Mouse (Mus musculus) mouse embryonic stem cell (cell line): ENCODE measurements at regions not wholly inside any gene's neighbourhood (a gene's known extent, or its start where the extent isn't known, plus 50 kb on each side); places are given as distances from the start of the nearest gene placed in this dataset.

Experiments used
- in situ Hi-C, 2 experiments: fragments of 300-500 bp; cut with MboI; formaldehyde crosslinking; loops; 1 replicate in 1 of 2; 3 replicates in 1 of 2; pipeline ENCODE4 v1.14.3; 2019 to 2020; ENCODE audit warnings: low sequenced_read_pairs in 2 of 2, low pct_unique_long_range_greater_than_20kb in 1 of 2, mixed read lengths in 1 of 2; ENCODE audit not compliant: unreplicated experiment in 1 of 2

- in situ Hi-C loops, result no loop called here
These were observed 223.5 kb upstream of the Mvb12b start for GRCm38 (mm10) chr2:34111286-34111685.

- in situ Hi-C loops, result no loop called here
These were observed 222.8 kb upstream of the Mvb12b start for GRCm38 (mm10) chr2:34110582-34110981.

- in situ Hi-C loops, result no loop called here
These were observed 220.0 kb upstream of the Mvb12b start for GRCm38 (mm10) chr2:34107566-34108303.

GRCm38 (mm10) chr2:34106837-34107565 is 219.3 kb upstream of the Mvb12b start:
- in situ Hi-C loops, result no loop called here

- in situ Hi-C loops, result no loop called here
These were observed 218.5 kb upstream of the Mvb12b start for GRCm38 (mm10) chr2:34106245-34106644.

- in situ Hi-C loops, result no loop called here
These were observed 217.7 kb upstream of the Mvb12b start for GRCm38 (mm10) chr2:34105271-34106051.

- in situ Hi-C loops, result no loop called here
These were observed 210.3 kb upstream of the Mvb12b start for GRCm38 (mm10) chr2:34098004-34098547.

GRCm38 (mm10) chr2:34096561-34096960 is 208.8 kb upstream of the Mvb12b start:
- in situ Hi-C loops, result no loop called here

GRCm38 (mm10) chr2:34088832-34089231 is 201.1 kb upstream of the Mvb12b start:
- in situ Hi-C loops, result no loop called here

GRCm38 (mm10) chr2:34086130-34086529 is 198.4 kb upstream of the Mvb12b start:
- in situ Hi-C loops, result no loop called here

GRCm38 (mm10) chr2:34084513-34084912 is 196.8 kb upstream of the Mvb12b start:
- in situ Hi-C loops, result no loop called here

GRCm38 (mm10) chr2:34082486-34082885 is 194.7 kb upstream of the Mvb12b start:
- in situ Hi-C loops, result no loop called here

GRCm38 (mm10) chr2:34080176-34080575 is 192.4 kb upstream of the Mvb12b start:
- in situ Hi-C loops, result no loop called here

GRCm38 (mm10) chr2:34079282-34079681 is 191.5 kb upstream of the Mvb12b start:
- in situ Hi-C loops, result no loop called here

GRCm38 (mm10) chr2:34078875-34079262 is 191.1 kb upstream of the Mvb12b start:
- in situ Hi-C loops, result no loop called here

- in situ Hi-C loops, result no loop called here
These were observed 190.6 kb upstream of the Mvb12b start for GRCm38 (mm10) chr2:34078248-34078874.

- in situ Hi-C loops, result no loop called here
These were observed 188.6 kb upstream of the Mvb12b start for GRCm38 (mm10) chr2:34076346-34076745.

GRCm38 (mm10) chr2:34074066-34074465 is 186.3 kb upstream of the Mvb12b start:
- in situ Hi-C loops, result no loop called here

GRCm38 (mm10) chr2:34065592-34065991 is 177.8 kb upstream of the Mvb12b start:
- in situ Hi-C loops, result no loop called here
